Mouse (Mus musculus) ES-Bruce4 (cell line): ENCODE measurements around the gene Atxn7l3b.

ENCODE experiments used
- CTCF ChIP-seq: IDR thresholded peaks from one replicate; pipeline ENCODE4 v1.8.1; 2011; ENCODE audit warnings: low read depth, low read length
- EP300 ChIP-seq: IDR thresholded peaks from 2 replicates; pipeline ENCODE4 v1.6.1; 2011; ENCODE audit warnings: low read depth, low read length; ENCODE audit not compliant: insufficient read depth

DNA sequence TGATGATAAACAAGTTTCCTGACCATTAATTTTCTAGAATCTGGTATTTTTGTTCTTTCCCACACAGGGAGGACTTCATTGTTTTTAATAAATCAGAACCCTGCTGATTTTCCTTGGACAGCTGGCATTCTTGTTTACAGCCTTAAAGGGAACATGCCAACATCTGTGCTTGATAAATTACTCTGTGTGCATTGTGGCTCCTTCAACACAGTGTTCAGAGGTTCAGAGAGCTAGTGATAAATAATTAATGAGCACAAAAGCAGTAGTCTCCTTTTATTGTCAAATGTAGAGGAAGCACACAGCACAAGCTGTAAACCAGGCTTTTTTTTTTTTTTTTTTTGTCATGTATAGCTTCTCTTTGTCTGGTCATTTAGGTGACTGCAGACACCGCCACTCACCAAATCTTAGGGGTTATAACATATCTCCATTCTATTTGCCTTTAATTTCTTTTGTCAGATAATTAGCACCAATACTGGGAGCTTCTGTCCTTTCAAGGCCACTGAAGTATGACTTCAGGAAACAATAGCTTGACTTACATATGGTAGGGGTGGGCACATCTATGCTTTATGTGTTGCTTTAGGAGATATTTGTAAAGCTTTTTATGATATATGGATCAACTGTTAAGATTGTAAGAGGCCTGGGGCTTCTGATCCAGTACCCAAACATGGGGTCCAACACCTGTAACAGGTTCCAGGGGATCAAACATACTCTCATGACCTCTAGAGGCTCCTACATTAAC lies 52.0 kb downstream of the Atxn7l3b start:
- TF ChIP-seq EP300 (no peak), CTCF (no peak)
